Mouse (Mus musculus): ENCODE results near the gene Srrm1. TPM values are rescaled to one million over a fixed set of nuclear protein-coding genes. Genes with fewer than 3 reads are reported as not detected.

The Srrm1 gene
- polyA plus RNA-seq, 1 experiment = 129 TPM

DNA sequence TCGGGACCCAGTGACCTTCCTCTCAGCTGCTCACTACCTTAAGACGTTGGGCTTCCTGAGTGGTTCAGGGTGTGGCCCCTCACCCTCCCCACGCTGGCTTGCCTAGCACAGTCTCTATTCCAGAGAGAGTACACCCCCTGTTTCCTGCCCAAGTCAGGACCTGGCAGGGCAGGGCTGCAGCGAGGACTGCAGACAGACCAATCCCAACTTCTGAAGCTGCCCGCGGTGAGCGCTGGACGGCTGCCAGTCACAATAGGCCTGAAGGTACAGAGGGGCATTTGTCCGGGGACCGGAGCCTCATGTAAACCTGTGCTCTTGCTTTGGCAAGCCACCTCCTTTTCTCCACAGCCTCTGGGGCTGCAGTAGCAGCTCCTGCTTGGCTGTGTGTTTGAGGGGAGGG is 32.5 kb upstream of the Srrm1 start:
- no peaks in the 10 kb centered on the region for H3K4me1 ChIP-seq (ENCODE audit: control insufficient read depth, insufficient read depth, low read length)
- no peak overlapping the region for H3K4me3 ChIP-seq (ENCODE audit: insufficient read depth, low read length)
- TF ChIP-seq POLR2A (IDR thresholded peaks at IDR 0.05; ENCODE audit: borderline replicate concordance, low read depth, low read length) = no peak
- no peak for TF ChIP-seq CTCF (IDR thresholded peaks at IDR 0.05; ENCODE audit: low read depth, low read length)
- no peak overlapping the region for H3K27ac ChIP-seq (ENCODE audit: insufficient read depth, low read depth, low read length)

DNA sequence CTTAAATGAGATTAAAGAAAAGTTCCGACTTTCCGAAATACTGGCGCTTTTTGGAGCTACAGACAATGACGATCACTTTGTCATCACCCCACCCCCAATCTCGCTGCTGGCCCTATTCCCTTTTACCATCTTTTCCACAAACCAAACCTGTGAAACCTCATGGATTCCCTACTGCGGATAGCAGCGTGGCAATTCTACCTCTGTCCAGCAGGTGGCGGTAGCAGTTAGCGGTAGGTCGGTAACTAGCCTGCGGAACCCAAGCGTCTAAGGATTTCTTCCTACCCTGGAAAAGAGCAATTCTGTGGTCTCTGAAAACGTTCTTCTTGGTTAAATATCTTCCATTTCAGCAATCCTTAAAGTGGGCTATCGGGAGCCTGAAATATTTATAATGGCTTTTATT is 29.2 kb upstream of the Srrm1 start:
- no peaks in the 10 kb centered on the region for H3K4me1 ChIP-seq (ENCODE audit: control insufficient read depth, insufficient read depth, low read length)
- no peak overlapping the region for H3K27ac ChIP-seq (ENCODE audit: insufficient read depth, low read depth, low read length)
- H3K4me3 ChIP-seq (ENCODE audit: insufficient read depth, low read length) = no peak overlapping the region
- no peak for TF ChIP-seq POLR2A (IDR thresholded peaks at IDR 0.05; ENCODE audit: borderline replicate concordance, low read depth, low read length)
- TF ChIP-seq CTCF (IDR thresholded peaks at IDR 0.05; ENCODE audit: low read depth, low read length) = peak; percentile 98

DNA sequence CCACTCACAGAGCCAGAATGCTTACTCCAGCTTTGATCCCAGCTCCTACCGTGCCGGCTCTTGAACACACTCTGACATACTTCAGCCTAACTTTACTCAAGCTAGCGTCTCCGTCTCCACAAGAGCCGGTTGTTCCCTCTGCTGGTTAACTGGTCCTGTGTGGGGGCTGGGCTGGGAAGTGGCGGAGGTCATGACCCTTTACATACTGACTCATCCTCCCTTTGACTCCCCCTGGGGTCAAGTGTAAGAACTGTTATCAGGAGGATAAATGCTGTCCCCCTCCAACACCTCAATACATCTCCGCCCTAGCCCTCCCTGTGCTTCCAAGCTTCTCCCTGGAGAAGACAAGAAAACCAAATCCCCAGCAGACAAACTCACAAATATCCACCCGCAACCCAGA is 28.2 kb upstream of the Srrm1 start:
- H3K4me3 ChIP-seq (ENCODE audit: insufficient read depth, low read length) = no peak overlapping the region
- no peaks in the 10 kb centered on the region for H3K4me1 ChIP-seq (ENCODE audit: control insufficient read depth, insufficient read depth, low read length)
- no peak overlapping the region for H3K27ac ChIP-seq (ENCODE audit: insufficient read depth, low read depth, low read length)
- no peak for TF ChIP-seq CTCF (IDR thresholded peaks at IDR 0.05; ENCODE audit: low read depth, low read length)
- TF ChIP-seq POLR2A (IDR thresholded peaks at IDR 0.05; ENCODE audit: borderline replicate concordance, low read depth, low read length) = no peak

DNA sequence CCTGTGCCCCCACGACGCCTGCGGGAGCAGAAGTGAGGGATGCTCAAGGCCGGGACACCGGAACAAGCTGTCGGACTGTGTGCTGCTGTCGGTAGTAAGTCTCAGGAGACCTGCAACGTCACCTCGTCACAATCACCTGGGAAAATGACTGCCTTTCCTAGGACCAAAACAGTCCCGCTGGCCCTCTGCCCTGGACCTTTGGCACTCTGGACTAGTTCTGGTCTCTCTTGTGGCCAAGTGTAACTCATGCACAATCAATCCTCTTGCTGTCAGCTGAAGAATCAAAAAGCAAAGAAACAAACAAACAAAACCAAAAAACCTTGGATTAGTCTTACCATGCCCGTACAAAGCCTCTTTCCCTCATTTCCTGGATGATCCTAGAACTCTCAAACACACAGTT is 24.1 kb upstream of the Srrm1 start:
- Histone ChIP-seq H3K4me1 (ENCODE audit: control insufficient read depth, insufficient read depth, low read length) (no peaks in the 10 kb centered on the region), H3K27ac (ENCODE audit: insufficient read depth, low read depth, low read length) (no peak overlapping the region), H3K4me3 (ENCODE audit: insufficient read depth, low read length) (no peak overlapping the region)
- TF ChIP-seq CTCF (IDR thresholded peaks at IDR 0.05; ENCODE audit: low read depth, low read length) (no peak), POLR2A (IDR thresholded peaks at IDR 0.05; ENCODE audit: borderline replicate concordance, low read depth, low read length) (no peak)

DNA sequence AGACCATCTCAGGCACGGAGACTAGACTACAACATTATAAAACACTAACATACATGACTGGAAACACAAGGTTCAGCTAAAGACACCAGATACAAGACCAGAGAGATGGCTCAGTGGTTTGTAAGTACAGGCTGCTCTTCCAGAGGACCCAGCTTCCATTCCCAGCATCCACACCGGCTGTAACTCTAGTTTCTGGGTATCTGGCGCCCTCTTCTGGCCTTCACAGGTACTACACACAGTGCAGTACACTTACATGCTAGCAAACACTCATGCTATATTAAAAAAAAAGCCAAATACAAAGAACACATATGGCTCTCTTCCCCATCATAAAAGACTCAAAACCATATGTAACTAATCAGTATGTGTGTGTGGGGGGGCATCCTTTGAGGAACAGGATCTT is 22.3 kb upstream of the Srrm1 start:
- H3K4me1 ChIP-seq (ENCODE audit: control insufficient read depth, insufficient read depth, low read length) = no peaks in the 10 kb centered on the region
- TF ChIP-seq CTCF (IDR thresholded peaks at IDR 0.05; ENCODE audit: low read depth, low read length) (peak; percentile 57), POLR2A (IDR thresholded peaks at IDR 0.05; ENCODE audit: borderline replicate concordance, low read depth, low read length) (no peak)
- no peak overlapping the region for H3K27ac ChIP-seq (ENCODE audit: insufficient read depth, low read depth, low read length)
- no peak overlapping the region for H3K4me3 ChIP-seq (ENCODE audit: insufficient read depth, low read length)

DNA sequence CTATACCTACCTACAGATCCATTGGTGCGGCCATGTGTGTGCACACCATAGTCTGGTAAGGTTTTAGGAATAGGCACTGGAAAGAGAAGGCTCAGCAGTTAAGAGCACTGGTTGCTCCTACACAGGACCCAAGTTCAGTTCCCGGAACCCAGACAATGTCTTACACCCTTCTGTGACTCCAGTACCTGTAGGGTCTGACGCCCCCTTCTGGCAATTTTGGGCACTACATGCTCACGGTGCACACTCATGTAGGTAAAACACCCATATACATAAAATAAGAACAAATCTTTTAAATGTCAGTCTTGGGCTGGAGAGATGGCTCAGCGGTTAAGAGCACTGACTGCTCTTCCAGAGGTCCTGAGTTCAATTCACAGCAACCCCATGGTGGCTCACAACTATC is 20.2 kb upstream of the Srrm1 start:
- TF ChIP-seq CTCF (IDR thresholded peaks at IDR 0.05; ENCODE audit: low read depth, low read length) = no peak
- no peak for TF ChIP-seq POLR2A (IDR thresholded peaks at IDR 0.05; ENCODE audit: borderline replicate concordance, low read depth, low read length)
- no peaks in the 10 kb centered on the region for H3K4me1 ChIP-seq (ENCODE audit: control insufficient read depth, insufficient read depth, low read length)
- no peak overlapping the region for H3K27ac ChIP-seq (ENCODE audit: insufficient read depth, low read depth, low read length)
- H3K4me3 ChIP-seq (ENCODE audit: insufficient read depth, low read length) = no peak overlapping the region

DNA sequence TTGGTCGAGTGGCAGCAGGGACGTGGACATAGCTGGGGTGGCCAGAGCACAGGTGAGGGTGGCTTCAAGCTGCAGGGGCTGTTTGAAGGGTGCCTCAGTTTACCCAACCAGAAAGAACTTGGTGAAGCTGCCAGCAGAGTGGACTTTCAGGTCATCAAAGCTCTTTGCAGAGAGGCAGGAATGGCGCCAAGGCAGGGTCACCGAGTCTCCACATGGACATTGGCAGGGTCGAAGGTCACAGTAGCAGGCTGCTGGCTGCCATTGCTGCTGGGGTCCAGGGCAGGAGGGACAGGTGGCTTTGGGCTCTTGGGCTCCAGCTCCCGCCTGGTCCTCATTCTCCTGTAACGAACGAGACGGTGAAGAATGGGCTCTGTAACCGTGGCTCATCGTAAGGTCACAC is 17.3 kb upstream of the Srrm1 start:
- no peak overlapping the region for H3K27ac ChIP-seq (ENCODE audit: insufficient read depth, low read depth, low read length)
- no peaks in the 10 kb centered on the region for H3K4me1 ChIP-seq (ENCODE audit: control insufficient read depth, insufficient read depth, low read length)
- TF ChIP-seq POLR2A (IDR thresholded peaks at IDR 0.05; ENCODE audit: borderline replicate concordance, low read depth, low read length) (no peak), CTCF (IDR thresholded peaks at IDR 0.05; ENCODE audit: low read depth, low read length) (no peak)
- H3K4me3 ChIP-seq (ENCODE audit: insufficient read depth, low read length) = no peak overlapping the region

DNA sequence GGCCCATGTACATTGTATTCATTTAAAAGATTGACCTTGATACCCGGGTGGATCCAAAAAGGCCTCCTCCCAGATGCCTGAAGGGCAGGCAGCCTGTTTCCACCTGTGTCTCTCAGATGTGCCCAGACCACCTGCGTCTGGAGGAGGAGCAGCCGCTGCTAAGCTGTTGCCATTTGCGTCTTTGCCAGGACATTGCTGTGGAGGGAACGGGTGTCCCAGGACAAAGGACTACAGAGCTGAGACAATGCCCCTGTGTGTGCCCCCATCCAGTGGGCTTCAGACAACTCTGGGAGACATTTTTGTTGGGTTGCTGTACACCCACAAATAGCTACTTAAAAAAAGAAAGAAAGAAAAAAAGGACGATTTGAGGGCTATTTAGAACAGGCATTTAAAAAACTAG is 9.7 kb upstream of the Srrm1 start:
- no peaks in the 10 kb centered on the region for H3K4me1 ChIP-seq (ENCODE audit: control insufficient read depth, insufficient read depth, low read length)
- TF ChIP-seq CTCF (IDR thresholded peaks at IDR 0.05; ENCODE audit: low read depth, low read length) (no peak), POLR2A (IDR thresholded peaks at IDR 0.05; ENCODE audit: borderline replicate concordance, low read depth, low read length) (no peak)
- H3K4me3 ChIP-seq (ENCODE audit: insufficient read depth, low read length) = no peak overlapping the region
- H3K27ac ChIP-seq (ENCODE audit: insufficient read depth, low read depth, low read length) = no peak overlapping the region

DNA sequence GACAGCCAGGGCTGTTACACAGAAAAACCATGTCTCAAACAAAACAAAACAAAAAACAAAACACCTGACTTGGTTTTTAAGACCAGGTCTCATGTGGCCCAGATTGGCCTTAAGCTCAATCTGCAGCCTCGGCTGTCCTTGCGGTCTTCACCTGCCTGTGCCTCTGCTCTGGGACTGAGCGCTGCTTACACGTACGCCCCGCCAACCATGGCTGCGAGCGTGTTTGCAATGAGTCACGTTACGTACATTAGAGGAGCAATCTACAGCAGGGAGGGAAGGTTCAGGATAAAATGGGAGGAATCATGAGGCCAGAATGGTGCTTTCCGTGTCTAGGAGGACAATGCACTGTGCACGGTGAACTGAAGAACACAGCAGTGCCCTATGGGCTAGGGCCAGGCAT is 8.6 kb upstream of the Srrm1 start:
- Histone ChIP-seq H3K4me3 (ENCODE audit: insufficient read depth, low read length) (no peak overlapping the region), H3K27ac (ENCODE audit: insufficient read depth, low read depth, low read length) (no peak overlapping the region), H3K4me1 (ENCODE audit: control insufficient read depth, insufficient read depth, low read length) (no peaks in the 10 kb centered on the region)
- no peak for TF ChIP-seq CTCF (IDR thresholded peaks at IDR 0.05; ENCODE audit: low read depth, low read length)
- no peak for TF ChIP-seq POLR2A (IDR thresholded peaks at IDR 0.05; ENCODE audit: borderline replicate concordance, low read depth, low read length)

DNA sequence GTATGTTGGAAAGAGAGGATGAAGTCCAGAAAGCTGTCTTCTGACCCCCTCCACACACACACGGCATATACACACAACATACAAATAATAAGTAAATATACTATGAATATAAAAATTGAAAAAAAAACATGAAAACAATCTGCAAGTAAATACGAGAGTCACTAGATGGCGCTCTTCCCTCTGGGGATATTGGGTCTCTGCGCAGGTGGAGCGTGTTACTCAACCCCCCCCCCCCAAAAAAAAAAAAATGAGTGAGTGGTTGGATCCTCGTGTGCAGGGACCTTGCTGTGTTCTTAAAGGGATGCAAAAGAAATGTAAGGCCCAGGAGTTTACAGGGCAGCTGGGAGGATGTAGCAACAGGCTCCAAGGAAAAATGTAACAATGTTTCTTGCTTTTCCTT is 5.6 kb upstream of the Srrm1 start:
- no peak overlapping the region for H3K27ac ChIP-seq (ENCODE audit: insufficient read depth, low read depth, low read length)
- peaks cover 15% of the 10 kb centered on the region for H3K4me1 ChIP-seq (ENCODE audit: control insufficient read depth, insufficient read depth, low read length)
- no peak for TF ChIP-seq POLR2A (IDR thresholded peaks at IDR 0.05; ENCODE audit: borderline replicate concordance, low read depth, low read length)
- TF ChIP-seq CTCF (IDR thresholded peaks at IDR 0.05; ENCODE audit: low read depth, low read length) = peak; percentile 89
- no peak overlapping the region for H3K4me3 ChIP-seq (ENCODE audit: insufficient read depth, low read length)

Data from bone marrow macrophage, adult 2 months (primary cell).